Mouse (Mus musculus): ENCODE data around the gene Lao1. TPM values are rescaled to one million over a fixed set of nuclear protein-coding genes. Genes with fewer than 3 reads are reported as not detected.

Lao1 gene
- polyA plus RNA-seq, 1 experiment from 2014 or later, result 0.28 TPM

DNA sequence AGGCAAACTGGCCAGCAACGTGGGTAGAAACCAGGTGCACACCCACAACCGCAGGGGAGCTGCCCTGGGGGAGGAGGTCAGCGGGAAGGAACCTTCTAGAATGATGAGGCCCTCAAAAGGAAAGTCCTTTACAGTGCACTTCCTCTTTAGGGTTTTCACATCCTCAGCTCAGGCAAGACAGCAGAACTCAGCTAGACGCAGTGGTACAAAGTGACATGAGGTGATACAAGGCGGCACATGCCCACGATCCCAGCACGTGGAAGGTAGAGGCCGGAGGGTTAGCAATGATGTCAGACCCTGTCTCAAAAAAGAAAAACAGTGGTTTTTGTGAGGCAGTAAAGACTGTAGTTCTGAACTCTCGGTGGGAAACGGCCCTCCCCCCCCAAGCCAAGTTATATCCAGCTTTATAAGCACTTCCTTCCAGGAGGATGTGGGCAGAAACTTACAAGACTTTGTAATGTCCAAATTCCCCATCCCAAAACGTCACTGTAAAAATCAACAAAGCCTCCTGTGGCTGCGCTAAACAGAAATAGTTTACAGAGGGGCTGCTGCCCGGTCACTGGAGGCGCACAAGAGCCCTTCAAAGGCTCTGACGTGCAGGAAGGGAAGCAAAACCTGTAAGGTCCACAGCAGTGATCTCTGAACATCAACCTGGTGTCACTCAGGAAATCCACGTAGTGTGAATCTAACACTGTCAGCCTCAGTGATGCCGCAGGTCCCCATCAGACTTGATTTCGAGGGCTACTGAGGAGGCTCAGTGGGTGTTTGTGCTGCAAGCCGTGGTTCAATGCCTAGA lies 38.5 kb downstream of the Lao1 start:
- Histone ChIP-seq H3K4me1 (no peaks in the 10 kb centered on the region), H3K27ac (replicated peaks) (no peak overlapping the region), H3K36me3 (no peaks in the 10 kb centered on the region), H3K4me2 (replicated peaks) (no peak overlapping the region), H3K4me3 (no peak overlapping the region), H3K27me3 (no peaks in the 10 kb centered on the region), H3K9ac (replicated peaks) (no peak overlapping the region), H3K9me3 (no peaks in the 10 kb centered on the region)
- 73% methylated on average over 19 of the region's 19 CpGs for WGBS
- ATAC-seq (replicated peaks), result no peak

DNA sequence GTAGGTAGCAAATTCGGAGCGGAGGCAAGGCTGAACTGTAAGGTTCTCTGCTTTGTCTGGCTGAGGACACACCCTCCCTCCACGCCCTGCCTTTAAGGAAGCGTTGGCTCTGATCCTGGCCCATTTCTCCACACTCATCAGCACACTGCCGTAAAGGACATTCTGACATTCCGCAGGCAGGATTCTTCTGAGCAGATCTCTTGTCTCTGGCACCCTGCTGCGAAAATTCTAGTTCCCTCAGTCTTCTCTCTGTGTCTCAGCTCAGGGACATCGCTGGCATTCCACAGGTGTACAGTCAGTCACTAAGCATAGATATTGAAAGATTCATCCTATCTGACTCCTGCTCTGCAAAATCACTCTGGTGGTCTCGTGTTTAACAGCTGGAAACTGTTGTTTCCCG lies 40.3 kb downstream of the Lao1 start:
- Histone ChIP-seq H3K9ac (replicated peaks) (no peak overlapping the region), H3K4me3 (no peak overlapping the region), H3K4me2 (replicated peaks) (no peak overlapping the region), H3K36me3 (no peaks in the 10 kb centered on the region), H3K27ac (replicated peaks) (no peak overlapping the region), H3K27me3 (no peaks in the 10 kb centered on the region), H3K9me3 (no peaks in the 10 kb centered on the region), H3K4me1 (no peaks in the 10 kb centered on the region)
- no peak for ATAC-seq (replicated peaks)
- 57% methylated on average over 10 of the region's 10 CpGs for WGBS

DNA sequence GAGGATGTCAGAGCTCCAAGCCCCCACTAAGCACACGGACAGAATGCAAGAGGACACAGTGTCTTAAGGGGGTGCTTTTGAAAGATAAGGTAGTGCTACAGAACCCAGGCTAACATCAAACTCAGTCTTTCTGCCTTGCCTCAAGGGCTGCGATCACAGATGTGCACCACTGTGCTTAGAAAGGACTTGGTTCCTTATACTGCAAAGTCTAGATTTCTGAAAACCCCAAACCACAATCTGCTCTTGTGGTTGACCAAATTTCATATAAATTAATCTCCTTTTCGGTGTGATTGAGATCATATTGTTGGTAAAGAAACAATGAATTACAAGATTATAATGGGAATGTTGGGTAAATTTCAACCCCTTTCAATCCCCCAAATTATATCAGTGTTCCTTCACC lies 41.1 kb downstream of the Lao1 start:
- ATAC-seq (replicated peaks), result no peak
- H3K4me3 ChIP-seq, result no peak overlapping the region
- H3K27ac ChIP-seq (replicated peaks), result no peak overlapping the region
- H3K9ac ChIP-seq (replicated peaks), result no peak overlapping the region
- H3K27me3 ChIP-seq, result no peaks in the 10 kb centered on the region
- WGBS, result 86% methylated on average over 3 of the region's 3 CpGs
- H3K36me3 ChIP-seq, result no peaks in the 10 kb centered on the region
- no peaks in the 10 kb centered on the region for H3K4me1 ChIP-seq
- H3K9me3 ChIP-seq, result no peaks in the 10 kb centered on the region
- no peak overlapping the region for H3K4me2 ChIP-seq (replicated peaks)

DNA sequence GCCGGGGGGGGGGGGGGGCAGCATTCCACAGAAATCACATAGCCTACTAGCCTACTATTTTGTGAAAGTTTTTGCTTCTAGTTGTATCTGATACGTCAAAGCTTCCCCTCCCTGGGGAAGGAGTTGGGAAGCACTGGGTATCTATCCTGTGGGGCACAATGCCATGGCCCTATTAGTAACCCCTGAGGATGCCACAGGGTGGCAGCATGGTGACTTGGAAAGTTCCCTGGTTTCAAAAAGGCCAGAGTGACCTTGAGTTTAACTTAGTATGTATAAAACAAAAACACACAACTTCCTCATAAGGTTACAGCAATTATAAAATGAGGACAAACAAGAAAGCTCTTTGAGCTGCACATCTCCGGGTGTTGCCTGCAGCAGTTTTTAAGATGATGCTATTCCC lies 42.8 kb downstream of the Lao1 start:
- 79% methylated on average over 3 of the region's 3 CpGs for WGBS
- Histone ChIP-seq H3K27me3 (no peaks in the 10 kb centered on the region), H3K4me3 (no peak overlapping the region), H3K27ac (replicated peaks) (no peak overlapping the region), H3K9me3 (no peaks in the 10 kb centered on the region), H3K36me3 (no peaks in the 10 kb centered on the region), H3K9ac (replicated peaks) (no peak overlapping the region), H3K4me1 (peaks cover 7% of the 10 kb centered on the region; the same call in 1 of the 2 replicates), H3K4me2 (replicated peaks) (no peak overlapping the region)
- no peak for ATAC-seq (replicated peaks)

DNA sequence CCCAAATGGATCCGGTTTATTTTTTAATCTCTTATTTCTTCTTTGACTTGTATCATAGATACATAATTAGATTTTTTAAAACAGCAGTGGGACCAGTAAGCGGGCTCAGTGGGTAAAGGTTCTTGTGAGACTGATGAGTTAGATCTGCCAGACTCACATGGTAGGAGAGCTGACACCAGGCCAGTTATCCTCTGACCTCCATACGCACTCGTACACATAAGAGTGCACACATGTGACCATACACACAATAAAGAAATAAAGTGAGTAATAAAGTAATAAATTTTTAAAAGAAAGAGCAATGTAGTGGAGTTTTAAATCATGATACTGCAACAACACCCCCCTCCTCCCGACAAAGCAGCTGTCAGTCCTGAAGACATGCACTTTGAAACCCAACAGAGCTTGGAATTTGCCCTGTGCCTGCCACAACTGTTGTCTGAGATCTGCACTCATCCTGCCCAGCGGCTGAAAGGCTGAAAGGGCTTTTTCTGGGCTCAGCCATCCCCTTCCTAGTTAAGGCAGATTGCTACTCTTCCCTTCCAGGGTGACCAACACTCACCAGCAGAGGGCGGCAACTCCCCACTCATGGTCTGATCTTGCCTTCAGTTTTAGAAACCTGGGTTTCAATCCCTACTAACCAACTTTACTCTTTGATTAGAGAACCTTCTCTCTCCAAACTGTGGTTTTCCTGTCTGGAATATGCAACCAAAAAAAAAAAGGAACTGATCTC lies 43.4 kb downstream of the Lao1 start:
- H3K9me3 ChIP-seq, result no peaks in the 10 kb centered on the region
- ATAC-seq (replicated peaks), result peak; percentile 76
- peaks cover 7% of the 10 kb centered on the region; the same call in 1 of the 2 replicates for H3K4me1 ChIP-seq
- no peaks in the 10 kb centered on the region for H3K36me3 ChIP-seq
- WGBS, result 46% methylated on average over 7 of the region's 7 CpGs
- H3K9ac ChIP-seq (replicated peaks), result no peak overlapping the region
- no peaks in the 10 kb centered on the region for H3K27me3 ChIP-seq
- H3K4me2 ChIP-seq (replicated peaks), result no peak overlapping the region
- H3K27ac ChIP-seq (replicated peaks), result no peak overlapping the region
- H3K4me3 ChIP-seq, result no peak overlapping the region

DNA sequence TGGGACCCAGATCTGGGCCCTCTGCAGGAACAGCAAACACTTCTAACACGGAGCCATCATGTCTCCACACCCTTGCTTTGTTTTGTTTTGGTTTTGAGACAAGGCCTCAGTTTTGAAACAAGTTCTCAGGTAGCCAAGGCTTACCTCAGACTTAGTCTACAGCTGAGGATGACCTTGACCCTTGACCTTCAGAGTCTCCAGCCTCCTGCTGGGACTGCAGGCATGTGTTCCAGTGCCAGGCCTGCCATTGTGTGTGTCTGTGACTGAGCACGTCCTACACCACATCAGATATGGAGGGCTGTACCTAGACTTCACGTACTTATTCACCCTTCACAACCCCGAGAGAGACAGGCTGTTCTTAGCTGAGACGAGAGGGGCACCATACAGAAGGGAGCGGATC lies 46.2 kb downstream of the Lao1 start:
- H3K9me3 ChIP-seq, result no peaks in the 10 kb centered on the region
- H3K4me1 ChIP-seq, result peaks cover 7% of the 10 kb centered on the region; the same call in 1 of the 2 replicates
- no peak overlapping the region for H3K4me2 ChIP-seq (replicated peaks)
- no peak overlapping the region for H3K27ac ChIP-seq (replicated peaks)
- H3K36me3 ChIP-seq, result no peaks in the 10 kb centered on the region
- 84% methylated on average over 6 of the region's 6 CpGs for WGBS
- H3K9ac ChIP-seq (replicated peaks), result no peak overlapping the region
- no peak overlapping the region for H3K4me3 ChIP-seq
- ATAC-seq (replicated peaks), result no peak
- H3K27me3 ChIP-seq, result no peaks in the 10 kb centered on the region

DNA sequence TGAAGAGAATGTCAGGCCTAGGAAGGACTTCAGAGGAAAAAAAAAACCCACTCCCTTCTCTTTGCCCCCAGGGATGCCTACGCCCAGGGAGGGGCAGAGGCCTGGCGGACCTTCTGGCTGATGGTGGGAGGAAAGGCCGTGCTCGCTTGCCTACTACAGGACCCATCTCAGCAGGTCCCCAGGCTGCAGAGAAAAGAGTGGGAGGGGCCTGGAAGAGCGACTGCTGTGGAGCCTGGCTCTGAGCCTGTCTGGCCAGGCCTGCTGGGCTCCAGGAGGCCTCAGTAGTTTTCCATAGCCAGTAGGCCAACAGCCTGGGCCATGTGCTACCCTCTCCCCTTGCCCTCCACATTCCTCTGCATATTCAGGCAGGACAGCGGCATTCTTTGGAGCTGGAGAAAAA lies 47.1 kb downstream of the Lao1 start:
- Histone ChIP-seq H3K4me1 (peaks cover 7% of the 10 kb centered on the region; the same call in 1 of the 2 replicates), H3K4me3 (no peak overlapping the region), H3K9me3 (no peaks in the 10 kb centered on the region), H3K27ac (replicated peaks) (no peak overlapping the region), H3K36me3 (no peaks in the 10 kb centered on the region), H3K27me3 (no peaks in the 10 kb centered on the region), H3K9ac (replicated peaks) (no peak overlapping the region), H3K4me2 (replicated peaks) (no peak overlapping the region)
- 27% methylated on average over 6 of the region's 6 CpGs for WGBS
- no peak for ATAC-seq (replicated peaks)

DNA sequence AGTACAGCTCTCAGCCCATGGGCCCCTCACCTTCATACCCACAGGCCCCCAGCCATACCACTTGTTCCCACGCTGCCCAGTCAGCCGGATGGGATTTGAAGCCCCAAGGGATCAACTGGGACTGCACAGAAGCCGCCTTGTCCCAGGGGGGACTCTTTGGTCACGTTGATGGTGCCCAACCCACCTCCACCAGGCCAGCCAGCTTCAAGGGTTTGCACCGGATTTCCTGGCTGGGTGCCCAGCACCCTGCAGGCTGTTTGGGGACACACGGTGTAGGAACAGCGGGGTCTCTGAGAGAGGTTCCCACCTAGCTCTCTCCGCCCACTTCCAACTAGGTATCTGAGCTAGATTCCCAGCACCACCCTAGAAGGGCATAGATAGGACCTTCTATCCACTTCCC lies 48.4 kb downstream of the Lao1 start:
- Histone ChIP-seq H3K4me3 (no peak overlapping the region), H3K4me1 (peaks cover 7% of the 10 kb centered on the region; the same call in 1 of the 2 replicates), H3K9me3 (no peaks in the 10 kb centered on the region), H3K9ac (replicated peaks) (no peak overlapping the region), H3K4me2 (replicated peaks) (no peak overlapping the region), H3K27me3 (no peaks in the 10 kb centered on the region), H3K27ac (replicated peaks) (no peak overlapping the region), H3K36me3 (no peaks in the 10 kb centered on the region)
- WGBS, result 59% methylated on average over 8 of the region's 8 CpGs
- ATAC-seq (replicated peaks), result no peak

DNA sequence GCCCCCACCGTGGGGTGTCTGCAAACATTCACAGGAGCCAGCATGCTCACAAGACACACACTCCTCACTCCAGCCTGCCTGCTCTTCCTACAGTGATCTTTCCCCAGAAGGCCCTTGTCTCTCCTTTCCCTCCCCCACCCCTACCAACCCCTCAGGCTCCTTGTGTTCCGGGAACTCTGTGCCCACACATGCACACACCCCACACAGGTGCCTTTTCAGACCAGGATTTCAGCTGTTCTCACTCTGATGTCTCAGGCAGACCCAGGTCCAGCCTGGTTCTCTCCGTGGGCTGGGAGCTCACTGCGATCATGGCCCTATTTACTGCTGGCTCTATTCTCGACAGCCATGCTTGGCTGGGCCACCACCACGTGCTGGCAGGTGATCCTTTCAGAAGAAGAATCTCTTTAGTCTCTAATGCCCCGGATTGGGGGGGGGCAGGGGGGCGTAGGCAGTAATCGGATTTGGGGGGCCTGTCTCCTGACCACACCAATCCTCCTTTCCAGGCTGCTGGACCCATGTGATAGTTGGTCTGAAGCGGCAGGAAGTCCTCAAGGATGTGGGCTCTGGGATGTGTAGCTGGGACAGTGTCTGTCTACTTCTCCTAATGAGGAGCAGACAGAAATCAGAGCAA lies 49.8 kb downstream of the Lao1 start:
- no peaks in the 10 kb centered on the region for H3K27me3 ChIP-seq
- no peak for ATAC-seq (replicated peaks)
- WGBS, result 34% methylated on average over 10 of the region's 10 CpGs

DNA sequence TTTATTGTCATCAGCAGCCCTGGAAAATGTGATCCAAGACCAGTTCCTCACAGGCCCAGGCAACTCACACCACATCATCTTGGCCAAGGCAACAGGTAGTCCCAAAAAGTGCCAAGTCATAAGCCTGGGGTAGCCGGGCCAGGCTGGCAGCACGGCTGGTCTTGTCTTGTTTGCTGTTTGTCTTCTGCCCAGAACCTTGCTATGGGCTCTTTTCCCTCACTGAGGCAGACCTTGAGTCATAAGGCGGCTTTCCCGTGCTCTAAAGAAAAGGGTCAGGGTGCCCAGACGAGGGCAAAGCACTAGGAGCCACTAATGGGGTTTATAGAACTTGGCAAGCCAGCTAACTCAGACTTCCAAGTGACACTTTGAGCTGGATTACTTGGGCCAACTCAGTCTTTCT lies 51.7 kb downstream of the Lao1 start:
- Histone ChIP-seq H3K4me2 (replicated peaks) (no peak overlapping the region), H3K4me3 (no peak overlapping the region), H3K4me1 (peaks cover 7% of the 10 kb centered on the region; the same call in 1 of the 2 replicates), H3K27me3 (no peaks in the 10 kb centered on the region), H3K27ac (replicated peaks) (no peak overlapping the region), H3K9me3 (no peaks in the 10 kb centered on the region), H3K9ac (replicated peaks) (no peak overlapping the region), H3K36me3 (no peaks in the 10 kb centered on the region)
- no peak for ATAC-seq (replicated peaks)
- 78% methylated on average over 5 of the region's 5 CpGs for WGBS

More for the DNA sequence above, 49.8 kb downstream of the Lao1 start:
- H3K9ac ChIP-seq (replicated peaks), result no peak overlapping the region
- H3K27ac ChIP-seq (replicated peaks), result no peak overlapping the region
- H3K4me3 ChIP-seq, result no peak overlapping the region
- H3K9me3 ChIP-seq, result no peaks in the 10 kb centered on the region
- H3K36me3 ChIP-seq, result no peaks in the 10 kb centered on the region
- H3K4me1 ChIP-seq, result peaks cover 7% of the 10 kb centered on the region; the same call in 1 of the 2 replicates
- H3K4me2 ChIP-seq (replicated peaks), result no peak overlapping the region

DNA sequence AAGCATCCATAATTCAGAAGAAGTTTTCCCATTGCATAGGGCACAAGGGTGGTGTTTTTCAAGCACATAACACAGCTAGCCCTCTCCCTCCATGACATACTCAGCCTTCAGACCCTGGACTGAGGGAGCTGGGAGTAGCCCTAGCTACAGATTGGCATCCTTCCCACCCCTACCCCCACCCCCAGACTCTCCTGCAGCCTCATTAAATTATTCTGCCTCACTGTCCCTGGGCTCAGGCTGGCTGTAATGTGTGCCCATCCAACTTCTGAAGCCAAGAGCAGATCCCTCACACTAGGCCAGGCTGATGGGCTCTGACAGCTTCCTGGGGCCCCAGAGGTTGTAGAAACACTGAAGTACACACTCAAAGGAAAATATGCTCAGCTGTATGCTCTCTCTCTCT lies 53.6 kb downstream of the Lao1 start:
- Histone ChIP-seq H3K9ac (replicated peaks) (no peak overlapping the region), H3K4me3 (no peak overlapping the region), H3K27ac (replicated peaks) (no peak overlapping the region), H3K9me3 (no peaks in the 10 kb centered on the region), H3K36me3 (no peaks in the 10 kb centered on the region), H3K27me3 (no peaks in the 10 kb centered on the region), H3K4me2 (replicated peaks) (no peak overlapping the region), H3K4me1 (peaks cover 10% of the 10 kb centered on the region)
- peak; percentile 85 for ATAC-seq (replicated peaks)

DNA sequence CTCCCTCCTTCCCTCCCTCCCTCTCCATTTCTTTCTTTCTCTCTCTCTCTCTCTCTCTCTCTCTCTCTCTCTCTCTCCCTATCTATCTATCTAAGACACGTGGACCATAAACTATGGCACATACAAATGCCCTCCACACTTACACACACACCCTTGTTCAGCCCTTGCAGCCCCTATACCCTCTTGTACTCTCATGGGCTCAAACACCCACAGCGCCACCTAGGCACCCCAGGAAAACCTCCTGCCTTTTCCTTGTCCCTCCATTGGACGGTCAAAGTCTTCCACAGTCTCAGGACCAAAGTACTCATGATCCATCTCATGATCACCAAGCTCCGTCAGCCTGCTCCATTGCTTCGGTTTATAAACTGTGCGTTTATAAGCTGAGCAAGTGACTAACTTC lies 54.2 kb downstream of the Lao1 start:
- peaks cover 10% of the 10 kb centered on the region for H3K4me1 ChIP-seq
- H3K4me2 ChIP-seq (replicated peaks), result no peak overlapping the region
- no peak overlapping the region for H3K4me3 ChIP-seq
- H3K36me3 ChIP-seq, result no peaks in the 10 kb centered on the region
- WGBS, result 59% methylated on average over 6 of the region's 6 CpGs
- no peaks in the 10 kb centered on the region for H3K27me3 ChIP-seq
- H3K9ac ChIP-seq (replicated peaks), result no peak overlapping the region
- no peak overlapping the region for H3K27ac ChIP-seq (replicated peaks)
- ATAC-seq (replicated peaks), result no peak
- no peaks in the 10 kb centered on the region for H3K9me3 ChIP-seq
